Mouse (Mus musculus) MEL (cell line): Measurements from ENCODE around the gene Igsf6.

Source experiments
- CHD2 ChIP-seq: IDR thresholded peaks from 2 replicates; pipeline ENCODE4 v1.6.1; 2011; ENCODE audit warnings: low read length, improper control_type of control experiment
- TBP ChIP-seq: IDR thresholded peaks from 2 replicates; pipeline ENCODE4 v1.8.0; 2011; ENCODE audit warnings: low read depth, low read length, improper control_type of control experiment
- UBTF ChIP-seq: IDR thresholded peaks from 2 replicates; pipeline ENCODE4 v1.6.1; 2012; ENCODE audit warnings: low read depth, mild to moderate bottlenecking, inconsistent platforms, low read length, improper control_type of control experiment, moderate library complexity, borderline replicate concordance; ENCODE audit not compliant: insufficient read depth

DNA sequence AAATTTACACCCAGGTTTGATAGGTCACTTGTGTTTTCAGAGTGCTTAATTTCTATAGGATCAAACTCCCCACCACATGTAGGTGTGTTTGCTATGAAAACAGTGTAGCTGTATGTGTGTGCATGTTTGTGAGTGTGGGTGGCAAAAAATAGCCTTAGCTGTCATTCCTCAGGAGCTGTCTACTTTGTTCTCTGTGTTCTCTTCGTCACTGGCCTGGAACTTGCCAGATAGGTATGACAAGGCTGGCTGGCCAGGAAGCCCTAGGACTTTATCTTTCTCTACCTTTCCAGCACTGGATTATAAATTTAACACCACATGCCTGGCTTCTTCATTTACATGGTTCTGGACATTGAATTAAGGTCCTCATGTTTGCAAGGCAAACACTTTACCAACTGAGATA, 30.1 kb downstream of the Igsf6 start:
- no peak for TF ChIP-seq TBP
- TF ChIP-seq UBTF: no peak
- no peak for TF ChIP-seq CHD2
